Mouse (Mus musculus) naive thymus-derived CD4-positive, alpha-beta T cell, adult 2 months (primary cell): ENCODE results near the gene Col9a1.

Experiments used
- DNase-seq: peaks from one replicate; pipeline ENCODE4 v3.0.0-alpha.2; 2011; ENCODE audit warnings: low read depth

Col9a1 gene

GRCm38 (mm10) chr1:24294979-24295942 is 117.9 kb downstream of the Col9a1 start:
- DNase-seq = no peak

GRCm38 (mm10) chr1:24300700-24301099 is 123.3 kb downstream of the Col9a1 start:
- DNase-seq = no peak
